In the genomic region with DNA sequence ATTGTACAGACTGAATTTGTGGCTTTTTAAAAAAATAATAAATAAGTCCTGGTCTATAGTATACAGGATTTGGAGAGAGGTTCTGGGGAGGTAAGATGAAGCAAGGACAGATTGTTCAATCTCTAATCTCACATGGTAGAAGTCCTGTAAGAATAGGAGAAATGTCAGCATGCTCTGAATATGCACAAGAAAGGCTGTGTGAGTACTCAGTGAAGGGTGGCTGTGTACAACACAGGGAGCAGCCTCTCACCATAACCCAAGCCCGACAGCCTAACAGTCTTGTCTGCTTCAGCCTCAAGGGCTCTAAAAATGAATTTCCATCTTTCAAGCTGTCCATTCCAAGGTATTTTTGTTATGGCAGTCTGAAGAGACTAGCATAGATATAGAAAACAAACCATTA, we compare ENCODE assay signal across 19 mouse cellular contexts. TPM values are rescaled to one million over a fixed set of nuclear protein-coding genes. Genes with fewer than 3 reads are reported as not detected.
"Had no signal": no experiment of that assay in that cellular context is flagged by ENCODE, and none has a peak within 500 bp of the region (broad histone marks: within the 10 kb centered on the region; RNA-seq: fewer than 3 reads in every experiment).

No protein-coding gene starts in this region.

- H3K9me3 ChIP-seq: lung, embryonic 15.5 days; midbrain, embryonic 13.5 days; midbrain, embryonic 15.5 days; neural tube, embryonic 12.5 days; stomach, embryonic 15.5 days had no signal

- ATAC-seq: lung, postnatal 0 days; midbrain, embryonic 13.5 days; midbrain, embryonic 15.5 days had no signal

- H3K4me2 ChIP-seq: lung, embryonic 15.5 days; midbrain, embryonic 11.5 days; midbrain, embryonic 13.5 days; midbrain, embryonic 15.5 days; neural tube, embryonic 12.5 days; stomach, embryonic 15.5 days had no signal

- H3K36me3 ChIP-seq: lung, embryonic 15.5 days; midbrain, embryonic 13.5 days; midbrain, embryonic 15.5 days; neural tube, embryonic 12.5 days; stomach, embryonic 15.5 days had no signal

- DNase-seq: lung, adult 2 months; lung, postnatal 14 days; lung, postnatal 36 days; right cerebral cortex, postnatal 14 days; thymus, adult 2 months; thymus, postnatal 25 days; thymus, postnatal 4 days had no signal

- H3K9ac ChIP-seq: lung, embryonic 15.5 days; midbrain, embryonic 13.5 days; midbrain, embryonic 15.5 days; neural tube, embryonic 12.5 days; stomach, embryonic 15.5 days had no signal

- H3K4me1 ChIP-seq: lung, embryonic 15.5 days had no signal

- H3K4me3 ChIP-seq: lung, embryonic 15.5 days; megakaryocyte, embryonic 14.5 days; midbrain, embryonic 13.5 days; midbrain, embryonic 15.5 days; neural tube, embryonic 12.5 days; stomach, embryonic 15.5 days had no signal

- H3K27ac ChIP-seq: lung, embryonic 15.5 days; macrophage; midbrain, embryonic 13.5 days; midbrain, embryonic 15.5 days; neural tube, embryonic 12.5 days; stomach, embryonic 15.5 days; stomach, postnatal 0 days had no signal

- H3K27me3 ChIP-seq: stomach, embryonic 15.5 days had no signal

RNA-seq across cellular contexts. Expression of a gene that starts 3.1 kb away (rescaled TPM):
- total RNA-seq: megakaryocyte progenitor cell, adult 5-6 weeks; monocyte, adult 5-6 weeks had no signal
- polyA plus RNA-seq: macrophage had no signal
